Mouse (Mus musculus) hematopoietic stem cell, adult 5-6 weeks (primary cell): ENCODE results near the gene Fbxl2. TPM values are rescaled to one million over a fixed set of nuclear protein-coding genes. Genes with fewer than 3 reads are reported as not detected.

Experiments
- ATAC-seq, 2 experiments: fragments of 125-278 bp in 1 of 2; replicated peaks in 1 of 2; 2 replicates each; pipeline ENCODE4 v1.8.0; 2016 to 2017; ENCODE audit warnings: inconsistent platforms in 2 of 2, mild to moderate bottlenecking in 2 of 2, moderate number of reproducible peaks in 2 of 2, low read depth in 1 of 2, moderate TSS enrichment in 1 of 2; ENCODE audit not compliant: low FRiP score in 2 of 2, poor library complexity in 2 of 2, severe bottlenecking in 2 of 2, insufficient read depth in 1 of 2, low TSS enrichment in 1 of 2
- total RNA-seq: library from RNA; stranded (forward); fragments of 172-1452, 232-1000 nt; gene quantifications from 2 replicates; pipeline ENCODE4 v1.2.3, GENCODE M21; 2017

Gene Fbxl2
- total RNA-seq, 1 experiment from 2014 or later, result 0.40 TPM

DNA sequence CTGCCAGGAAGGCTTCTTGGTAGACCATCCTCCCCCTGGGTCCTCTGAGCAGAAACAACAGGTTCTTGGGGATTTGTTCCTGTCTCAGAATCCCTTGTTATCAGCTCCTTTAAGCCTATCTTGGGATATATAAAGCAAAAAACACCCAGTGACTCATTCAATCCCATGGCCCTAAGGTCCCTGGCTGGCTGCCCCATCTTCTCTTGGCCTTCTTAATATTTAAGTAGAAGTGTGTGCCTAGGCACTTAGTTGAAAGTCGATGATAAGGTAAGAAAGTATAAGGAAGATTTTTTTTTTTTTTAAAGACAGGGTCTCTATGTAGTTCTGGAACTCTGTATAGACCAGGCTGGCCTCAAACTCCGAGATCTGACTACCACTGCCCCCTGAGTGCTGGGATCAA lies 63.5 kb downstream of the Fbxl2 start:
- no peak for ATAC-seq

- no peak for ATAC-seq
Measured at GRCm38 (mm10) chr9:113981099-113981880, 64.7 kb downstream of the Fbxl2 start.

DNA sequence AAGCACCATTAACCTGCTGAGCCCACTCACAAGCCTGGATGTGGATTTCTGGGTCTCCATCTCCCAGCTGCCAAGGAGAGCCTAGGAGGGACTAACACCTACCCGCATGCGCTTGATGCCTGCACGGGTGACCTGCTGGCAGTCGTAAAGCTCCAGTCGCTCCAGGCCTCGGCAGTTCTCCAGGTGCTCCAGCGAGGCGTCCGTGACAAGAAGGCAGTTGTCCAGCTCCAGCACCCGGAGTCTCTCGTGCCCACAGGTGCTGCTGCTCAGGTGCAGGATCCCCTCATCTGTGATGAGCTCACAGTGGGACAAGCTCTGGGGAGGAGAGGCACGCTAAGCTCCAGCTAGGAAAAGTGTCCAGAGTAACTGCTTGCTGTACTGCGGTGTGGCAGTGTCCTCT lies 66.6 kb downstream of the Fbxl2 start:
- no peak for ATAC-seq

- ATAC-seq, result no peak
Measured at GRCm38 (mm10) chr9:113978656-113979055, 67.3 kb downstream of the Fbxl2 start.

DNA sequence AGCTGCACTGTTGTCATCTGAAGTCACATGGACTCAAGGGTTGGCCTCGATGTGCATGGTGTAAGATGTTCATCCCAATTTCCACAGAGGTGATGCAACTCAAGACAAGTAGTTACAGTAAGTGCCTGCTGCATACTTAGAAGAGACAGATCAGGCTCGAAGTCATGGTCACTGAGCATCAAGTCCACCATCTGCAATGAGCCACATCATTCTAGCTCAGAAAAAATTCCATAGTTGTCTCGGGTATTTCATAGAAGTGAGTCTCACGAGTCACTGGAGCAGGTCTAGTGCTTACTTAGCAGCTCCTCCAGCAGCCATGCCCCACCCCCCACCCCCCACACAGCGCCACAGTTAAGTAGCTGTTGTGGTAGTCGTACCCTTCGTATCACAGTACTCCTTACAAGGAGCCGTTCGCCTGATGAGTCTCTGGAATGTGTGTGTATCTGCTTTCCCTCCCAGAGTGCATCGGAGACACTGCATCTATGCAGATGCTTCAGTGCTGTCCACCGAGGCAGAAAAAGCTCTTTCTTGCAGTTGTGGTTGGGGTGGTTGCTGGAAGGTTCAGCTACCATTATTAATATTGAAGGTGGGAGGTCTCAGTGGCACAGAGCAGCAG lies 68.7 kb downstream of the Fbxl2 start:
- ATAC-seq, result no peak

- no peak for ATAC-seq
Measured at GRCm38 (mm10) chr9:113976264-113976663, 69.7 kb downstream of the Fbxl2 start.

GRCm38 (mm10) chr9:113975442-113975841 lies 70.5 kb downstream of the Fbxl2 start:
- no peak for ATAC-seq

GRCm38 (mm10) chr9:113974945-113975344 lies 71.0 kb downstream of the Fbxl2 start:
- no peak for ATAC-seq

GRCm38 (mm10) chr9:113973857-113974256 lies 72.1 kb downstream of the Fbxl2 start:
- ATAC-seq, result no peak

DNA sequence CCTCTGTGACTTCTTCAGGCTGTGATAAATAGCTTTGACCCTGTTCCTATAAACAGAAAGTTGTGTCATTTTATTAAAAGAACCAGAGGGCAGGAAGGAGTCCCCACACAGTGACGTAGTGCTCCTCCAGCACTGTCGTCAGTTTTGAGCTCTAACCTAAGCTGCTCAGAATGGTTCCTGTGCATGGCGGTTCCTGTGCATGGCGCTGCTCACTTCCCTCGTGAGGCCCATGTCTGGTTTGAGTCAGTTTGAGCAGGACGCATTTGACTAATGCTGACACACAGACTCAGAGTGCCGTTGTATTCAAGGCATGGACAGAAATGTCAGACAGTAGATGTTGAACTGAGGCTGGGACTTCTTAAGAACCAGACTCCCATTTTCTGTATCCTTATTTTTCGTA lies 74.4 kb downstream of the Fbxl2 start:
- peak in 1 of 2 experiments; percentile 21; a peak in 1 of 4 replicates for ATAC-seq

DNA sequence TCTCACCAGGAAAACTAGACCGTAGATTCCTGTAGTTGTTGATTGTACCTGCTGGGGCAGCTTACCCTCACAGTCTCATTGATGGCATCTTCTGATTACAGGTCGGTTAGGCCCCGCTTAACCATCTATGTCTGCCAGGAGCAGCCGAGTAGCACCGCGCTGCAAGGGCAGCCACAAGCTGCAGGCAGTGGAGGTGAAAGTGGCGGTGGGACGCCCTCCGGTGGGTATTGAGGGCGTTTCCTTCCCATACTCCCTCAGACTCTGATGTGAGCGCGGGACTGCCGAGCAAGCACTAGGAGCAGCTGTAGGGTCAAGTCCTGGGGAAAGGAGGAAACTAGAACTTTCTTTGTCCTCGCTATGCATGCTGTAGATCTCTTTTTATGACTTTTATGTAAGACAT lies 76.0 kb downstream of the Fbxl2 start:
- no peak for ATAC-seq

DNA sequence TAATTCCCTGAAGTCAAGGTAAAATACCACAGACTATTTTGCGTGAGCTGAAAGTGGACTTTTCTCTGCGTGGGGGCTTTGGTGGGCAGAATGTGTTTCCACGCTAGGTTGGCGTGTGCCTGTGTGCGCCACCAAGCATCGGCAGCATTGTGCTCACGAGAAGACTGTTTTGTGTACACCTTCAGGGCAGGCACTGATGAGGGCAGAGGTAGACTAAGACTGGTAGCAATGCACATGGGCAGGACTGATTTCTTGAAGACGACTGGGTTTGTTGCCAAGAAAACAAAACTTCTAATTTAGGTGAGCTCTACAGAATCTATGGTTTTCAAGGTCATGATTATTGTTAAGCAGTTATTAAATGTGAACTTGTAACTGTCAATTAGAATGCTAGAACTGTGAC lies 76.6 kb downstream of the Fbxl2 start:
- no peak for ATAC-seq

- peak; percentile 65 to 67; a peak in 3 of 4 replicates for ATAC-seq
Measured at GRCm38 (mm10) chr9:113968967-113969366, 77.0 kb downstream of the Fbxl2 start.

GRCm38 (mm10) chr9:113966838-113967237 lies 79.2 kb downstream of the Fbxl2 start:
- ATAC-seq, result no peak

DNA sequence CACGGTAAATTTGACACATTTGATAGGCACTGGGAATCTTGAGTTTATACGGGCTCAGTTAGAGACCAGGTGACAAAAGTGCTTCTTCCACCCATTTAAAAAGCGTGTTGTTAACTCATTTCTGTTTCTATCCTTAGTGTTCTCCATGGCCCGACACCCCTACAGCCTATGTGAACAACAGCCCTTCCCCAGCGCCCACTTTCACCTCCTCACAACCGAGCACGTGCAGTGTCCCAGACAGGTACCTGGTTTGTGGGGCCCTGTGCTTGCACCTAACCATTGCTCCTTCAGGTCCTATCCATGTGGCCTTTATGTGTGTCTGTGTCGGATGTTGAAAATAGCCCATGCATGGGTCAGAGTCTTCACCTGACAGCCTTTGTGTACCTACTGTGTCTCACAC lies 81.6 kb downstream of the Fbxl2 start:
- ATAC-seq, result no peak

- no peak for ATAC-seq
Measured at GRCm38 (mm10) chr9:113963718-113964117, 82.3 kb downstream of the Fbxl2 start.

GRCm38 (mm10) chr9:113957777-113958176 lies 88.2 kb downstream of the Fbxl2 start:
- ATAC-seq, result no peak

- no peak for ATAC-seq
Measured at GRCm38 (mm10) chr9:113947216-113947615, 98.8 kb downstream of the Fbxl2 start.

GRCm38 (mm10) chr9:113943372-113943771 lies 102.6 kb downstream of the Fbxl2 start:
- ATAC-seq, result no peak
